Mouse (Mus musculus) small intestine, adult 2 months (tissue): ENCODE measurements around the gene Spi1.

Source experiments
- CTCF ChIP-seq: fragments of 200-500 bp; IDR thresholded peaks from 2 replicates; pipeline ENCODE4 v1.5.1; 2012; ENCODE audit warnings: low read depth, mild to moderate bottlenecking, control low read depth, inconsistent platforms, low read length, moderate library complexity, mixed read lengths; ENCODE audit not compliant: insufficient replicate concordance, insufficient read length; ENCODE audit errors: extremely low read depth
- POLR2A ChIP-seq: fragments of 200-500 bp; IDR thresholded peaks from 2 replicates; pipeline ENCODE4 v1.6.1; 2012; ENCODE audit warnings: low read depth, mild to moderate bottlenecking, control low read depth, inconsistent platforms, low read length, moderate library complexity

- TF ChIP-seq POLR2A (no peak), CTCF (no peak)
Measured at GRCm38 (mm10) chr2:91163532-91163931, 81.3 kb downstream of the Spi1 start.
